Mouse (Mus musculus) embryo, embryonic 11.5 days (tissue): ENCODE results near the gene Ing5.
"Not testable (repeated sequence)": the region's sequence is repeated elsewhere in the genome, so short reads cannot be mapped to it uniquely, and the experiment has no call there.

ENCODE experiments used
- DNase-seq: peaks from one replicate; pipeline ENCODE4 v3.0.0-alpha.2; 2012; ENCODE audit warnings: low read depth, low spot score

The Ing5 gene

GRCm38 (mm10) chr1:93861048-93861447 lies 57.3 kb downstream of the Ing5 start, which contains the start of gene Gal3st2:
TSS of gene Gal3st2 (plus strand) at chr1:93861306.
- not testable (repeated sequence) for DNase-seq
